Mouse (Mus musculus): ENCODE measurements at regions not wholly inside any gene's neighbourhood (a gene's known extent, or its start where the extent isn't known, plus 50 kb on each side); places are given as distances from the start of the nearest gene placed in this dataset.

GRCm38 (mm10) chr8:90499315-90499714 is 151.2 kb upstream of the Tox3 start:
- TF ChIP-seq CTCF (IDR thresholded peaks at IDR 0.05; ENCODE audit: low read depth) (no peak), EP300 (IDR thresholded peaks at IDR 0.05; ENCODE audit: low read depth) (no peak)

Measured in liver, embryonic 14.5 days (tissue).